Mouse (Mus musculus) liver, adult (tissue): Measurements from ENCODE around the gene Emcn.

Source experiments
- GATA4 ChIP-seq: IDR thresholded peaks from 2 replicates; pipeline ENCODE4 v1.6.1; 2014; ENCODE audit warnings: mild to moderate bottlenecking, low read length; ENCODE audit not compliant: insufficient replicate concordance

Emcn gene

DNA sequence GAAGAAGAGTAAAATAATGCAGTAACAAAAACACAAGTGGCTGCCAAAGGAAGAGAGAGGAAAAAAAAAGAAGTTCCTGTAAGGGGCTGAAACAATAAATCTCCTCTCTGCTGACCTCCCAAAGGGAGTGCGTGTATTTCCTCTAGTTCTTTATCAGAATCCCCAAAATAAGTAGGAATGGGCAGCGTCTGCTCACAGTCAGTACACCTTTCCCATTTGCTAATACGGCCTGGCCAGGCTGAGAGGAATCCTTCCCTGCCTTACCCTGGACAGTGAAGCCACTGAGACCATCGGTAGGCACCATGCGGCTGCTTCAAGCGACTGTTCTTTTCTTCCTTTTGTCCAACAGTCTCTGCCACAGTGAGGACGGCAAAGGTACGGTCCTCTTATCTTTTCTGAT is at the start of gene Emcn:
Gene Emcn, plus strand, starts transcription at position 130 of the 400 bp plus-strand sequence.
- TF ChIP-seq GATA4 = no peak

DNA sequence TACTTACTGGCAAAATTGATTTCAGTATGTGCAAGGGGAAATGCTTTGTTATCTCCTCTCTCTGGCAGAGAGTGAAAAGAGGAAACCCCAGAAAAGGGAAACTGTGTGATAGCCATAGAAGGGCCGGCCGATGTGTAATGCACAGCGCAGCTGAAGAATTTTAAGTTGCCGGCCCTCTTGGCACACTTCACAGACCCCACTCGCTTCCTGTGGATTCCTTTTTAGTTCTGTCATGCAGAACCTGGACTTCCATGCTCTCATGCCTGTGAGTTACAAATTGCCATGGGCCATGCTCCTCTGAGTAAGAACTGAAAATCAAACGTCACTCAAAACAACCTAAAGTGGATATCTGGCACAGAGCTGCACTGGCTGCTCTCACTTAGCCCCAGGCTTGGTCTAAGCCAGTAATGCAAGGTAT is 47.7 kb upstream of the Emcn start:
- TF ChIP-seq GATA4 = peak; percentile 93; the same call in 1 of the 2 replicates

DNA sequence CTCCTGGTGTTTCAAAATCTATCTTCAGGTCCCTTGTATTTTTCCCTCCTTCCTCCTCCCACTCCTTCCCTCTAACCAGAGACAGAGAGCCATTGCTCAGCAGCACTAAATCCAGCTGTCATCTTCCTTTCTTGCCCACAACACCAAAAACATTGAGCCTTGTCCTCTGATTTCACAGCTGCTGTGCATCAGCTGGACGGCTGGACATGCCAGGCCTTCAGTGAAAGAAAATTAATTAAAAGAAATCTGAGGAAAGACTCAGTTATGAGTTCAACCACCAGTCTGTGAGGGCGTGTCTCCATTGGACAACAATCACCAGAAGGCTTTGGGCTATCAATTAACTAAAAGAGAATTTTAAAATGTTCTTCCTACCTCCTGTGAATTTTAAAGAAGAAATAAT is 42.6 kb upstream of the Emcn start:
- TF ChIP-seq GATA4 = no peak

DNA sequence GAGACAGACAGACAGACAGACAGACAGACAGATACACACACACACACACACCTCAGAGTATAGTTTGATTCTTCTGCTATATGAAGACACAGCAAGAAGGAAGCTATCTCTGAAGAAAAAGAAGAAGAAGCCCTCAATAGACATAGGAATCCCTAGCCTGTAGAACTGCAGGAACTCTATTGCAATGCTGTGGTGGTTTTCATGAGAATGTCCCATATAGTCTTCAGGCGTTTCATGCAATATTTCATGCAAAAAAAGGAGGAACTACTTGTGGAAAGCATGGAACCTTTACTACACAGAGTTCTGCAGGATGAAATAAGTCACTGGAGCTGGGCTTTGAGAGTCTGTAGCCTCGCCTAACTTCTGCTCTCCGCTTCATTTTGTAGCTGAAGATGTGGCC is 40.7 kb upstream of the Emcn start:
- TF ChIP-seq GATA4 = no peak

DNA sequence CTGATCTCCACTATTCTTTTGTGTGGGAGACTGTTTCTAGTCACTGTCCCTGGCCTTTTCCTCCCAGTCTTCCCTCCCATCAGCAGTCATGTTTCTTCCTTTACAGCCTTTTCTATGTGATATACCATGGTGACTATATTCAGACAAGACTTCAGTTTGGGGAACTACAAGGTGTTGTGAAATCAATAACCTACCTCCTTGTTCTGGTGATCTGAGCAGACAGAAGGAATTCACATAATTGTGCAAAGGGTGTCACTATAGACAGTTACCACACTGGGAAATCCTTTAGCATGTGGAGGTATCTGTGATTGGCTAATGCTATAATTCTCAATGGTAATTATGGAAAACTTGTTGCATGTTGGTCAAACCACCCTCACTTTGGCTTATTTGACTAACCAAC is 39.7 kb upstream of the Emcn start:
- no peak for TF ChIP-seq GATA4

DNA sequence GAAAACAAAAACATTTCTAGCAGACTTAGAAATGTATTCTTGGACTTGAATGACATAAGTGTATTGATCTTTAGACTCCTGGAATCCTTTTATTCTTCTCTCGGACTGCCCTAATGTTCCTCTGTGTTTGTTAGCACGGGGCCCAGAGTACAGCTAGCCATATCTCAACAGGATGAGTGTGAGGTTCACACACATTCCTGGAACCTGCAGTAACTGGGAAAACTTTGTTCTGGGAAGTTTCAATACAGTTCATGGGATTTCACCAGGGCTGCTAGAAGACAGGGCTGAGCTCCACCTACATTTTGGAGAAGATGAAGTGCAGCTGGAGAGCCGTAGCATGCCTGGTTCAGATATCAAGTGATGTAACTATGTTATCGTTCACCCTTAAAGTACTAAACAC is 38.1 kb upstream of the Emcn start:
- TF ChIP-seq GATA4 = no peak

DNA sequence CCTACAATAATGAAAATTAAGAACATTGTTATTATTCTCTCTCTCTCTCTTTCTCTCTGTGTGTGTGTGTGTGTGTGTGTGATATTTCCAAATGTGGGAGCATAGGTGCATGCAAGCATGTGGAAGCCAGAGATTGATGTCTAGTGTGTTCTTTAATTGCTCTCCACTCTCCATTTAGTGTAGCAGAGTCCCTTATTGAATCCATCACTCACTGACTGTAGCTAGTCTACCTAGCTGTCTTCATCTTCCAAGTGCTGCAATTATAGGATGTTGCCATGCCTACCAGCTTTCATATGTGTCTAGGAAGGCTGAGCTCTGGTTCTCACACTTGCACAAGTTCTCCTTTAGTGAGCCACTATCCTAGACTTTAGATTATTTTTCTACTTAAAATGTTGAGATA is 30.9 kb upstream of the Emcn start:
- TF ChIP-seq GATA4 = no peak

DNA sequence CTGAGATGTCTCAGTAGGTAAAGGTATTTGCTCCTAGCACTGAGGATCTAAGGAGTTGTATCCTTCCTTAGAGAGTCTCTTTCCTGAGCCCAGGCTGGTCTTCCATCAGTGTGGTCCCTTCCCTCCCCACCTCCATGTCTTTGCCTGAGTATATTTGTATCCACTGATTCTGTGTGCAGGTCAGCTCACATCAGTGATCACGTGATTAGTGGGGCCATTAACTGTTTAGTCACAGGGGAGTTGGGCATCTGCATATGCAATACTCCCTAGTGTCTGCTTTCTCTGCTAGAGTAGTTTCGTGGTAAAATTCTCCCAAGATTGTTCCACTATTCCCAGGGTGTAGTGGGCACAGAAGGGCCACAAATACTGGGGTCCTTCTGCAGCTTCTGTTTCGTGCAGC is 28.3 kb upstream of the Emcn start:
- TF ChIP-seq GATA4 = no peak

DNA sequence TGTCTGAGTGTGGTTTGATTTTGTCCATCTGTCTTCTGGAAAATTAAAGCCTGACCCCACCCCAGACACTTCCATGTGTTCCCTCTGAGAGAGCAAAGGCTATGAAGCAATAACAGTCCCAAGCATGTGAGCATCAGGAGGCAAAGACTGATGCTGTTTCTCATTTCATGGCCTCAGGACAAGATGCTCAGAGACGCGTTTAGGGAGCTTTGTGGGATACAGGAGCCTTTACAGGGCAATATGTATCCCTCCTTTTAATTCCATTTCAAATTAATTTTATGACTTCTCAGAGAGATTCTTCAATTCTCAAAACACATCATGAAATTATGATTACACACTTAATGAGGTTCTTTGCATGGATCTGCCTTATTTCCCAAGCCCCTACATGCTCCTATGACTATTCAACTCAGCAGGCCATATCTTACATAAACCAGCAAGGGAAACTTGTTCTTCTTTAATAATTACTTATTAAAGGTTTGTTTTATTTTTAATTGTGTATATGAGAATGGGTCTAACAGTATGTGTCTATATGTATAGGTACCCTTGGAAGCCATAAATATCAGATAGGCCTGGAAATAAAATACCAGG is 27.0 kb upstream of the Emcn start:
- TF ChIP-seq GATA4 = no peak

DNA sequence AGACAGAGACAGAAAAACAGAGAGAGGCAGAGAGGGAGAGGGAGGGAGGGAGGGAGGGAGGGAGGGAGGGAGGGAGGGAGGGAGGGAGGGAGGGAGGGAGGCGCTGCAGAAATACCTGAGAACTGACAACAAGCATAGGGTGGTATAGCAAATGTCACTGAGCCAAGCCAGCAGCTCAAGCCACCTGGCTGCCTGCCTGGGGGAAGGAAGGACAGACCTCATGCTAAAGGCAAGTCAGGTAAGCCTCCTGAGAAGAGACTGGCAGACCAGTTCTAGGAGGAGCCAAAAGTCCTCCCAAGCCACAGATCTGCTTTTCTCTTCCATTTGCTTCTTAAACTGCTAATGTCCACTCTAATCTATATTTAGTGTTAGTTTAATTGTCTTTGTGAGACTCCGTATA is 22.5 kb upstream of the Emcn start:
- no peak for TF ChIP-seq GATA4

DNA sequence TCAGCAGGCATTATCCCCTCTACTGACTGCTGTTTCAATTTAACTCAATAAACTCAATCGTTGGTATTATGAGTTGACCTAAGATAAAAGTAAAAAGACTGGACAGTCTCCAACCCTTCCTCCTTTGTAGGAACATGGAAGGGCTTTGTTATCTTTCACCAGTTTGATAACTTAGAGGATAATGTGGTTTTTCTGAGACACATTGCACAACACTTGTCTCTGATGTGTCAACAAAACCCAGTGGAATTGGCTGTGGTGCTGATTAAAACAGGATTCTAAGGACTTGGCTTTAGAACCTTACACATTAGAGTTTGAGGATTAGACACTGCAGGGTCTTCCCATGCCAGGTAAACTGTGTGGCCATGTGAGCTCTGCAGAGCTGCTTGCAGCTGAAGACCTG is 20.9 kb upstream of the Emcn start:
- TF ChIP-seq GATA4 = no peak

DNA sequence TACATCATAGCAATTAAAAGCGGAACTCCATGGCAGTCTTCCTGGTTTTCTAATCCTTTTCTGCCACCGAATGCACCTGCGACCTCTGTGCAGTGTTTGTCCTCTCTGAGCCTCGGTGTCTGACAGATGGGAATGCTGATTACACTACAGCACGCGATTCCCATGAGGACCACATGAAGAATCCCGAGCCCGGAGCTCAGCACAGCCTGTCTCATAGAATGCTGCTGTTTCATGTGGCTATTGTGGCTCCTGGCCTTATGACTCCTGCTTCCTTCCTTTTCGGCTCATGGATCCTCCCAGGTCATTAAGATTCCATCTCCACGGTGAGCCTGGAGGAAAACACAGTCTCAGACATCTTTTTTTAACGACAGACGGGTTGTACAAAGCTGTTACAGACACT is 18.6 kb upstream of the Emcn start:
- no peak for TF ChIP-seq GATA4

DNA sequence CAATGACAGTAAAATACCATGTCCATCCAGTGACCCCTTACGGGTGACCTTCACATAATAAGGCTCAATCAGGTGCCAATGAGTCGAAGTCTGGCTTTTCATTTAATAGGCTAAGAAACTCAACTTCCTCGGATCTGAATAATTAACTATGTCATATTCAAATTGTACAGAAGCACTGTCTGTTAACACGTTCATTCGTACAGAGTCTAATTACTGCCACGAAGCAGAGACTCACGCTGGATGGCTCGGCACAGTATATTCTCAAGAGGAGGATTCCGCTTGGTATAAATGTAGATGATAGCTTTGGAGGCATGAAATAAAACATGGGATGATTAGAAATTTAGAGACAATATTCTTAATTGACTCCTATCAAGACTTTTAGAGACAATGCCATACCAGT is 11.0 kb upstream of the Emcn start:
- no peak for TF ChIP-seq GATA4

DNA sequence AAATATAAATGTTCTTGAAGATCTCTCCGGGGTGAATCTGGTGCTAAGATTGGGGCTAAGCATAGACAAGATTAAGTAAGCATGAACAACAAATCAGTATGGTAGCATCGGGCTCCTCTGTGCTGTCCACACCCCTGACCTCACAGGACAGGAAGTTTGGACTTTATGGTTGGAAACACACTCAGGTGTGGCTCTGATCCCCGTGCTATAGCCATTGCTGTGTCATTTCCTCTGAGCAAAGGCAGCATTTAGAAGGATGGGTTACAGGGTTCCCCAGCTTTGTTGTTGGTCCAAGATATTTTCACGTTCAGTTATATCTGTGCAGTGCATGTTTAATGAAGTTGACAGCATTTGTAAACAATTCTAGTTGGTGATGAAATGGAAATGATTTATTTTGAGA is 9.9 kb upstream of the Emcn start:
- no peak for TF ChIP-seq GATA4

DNA sequence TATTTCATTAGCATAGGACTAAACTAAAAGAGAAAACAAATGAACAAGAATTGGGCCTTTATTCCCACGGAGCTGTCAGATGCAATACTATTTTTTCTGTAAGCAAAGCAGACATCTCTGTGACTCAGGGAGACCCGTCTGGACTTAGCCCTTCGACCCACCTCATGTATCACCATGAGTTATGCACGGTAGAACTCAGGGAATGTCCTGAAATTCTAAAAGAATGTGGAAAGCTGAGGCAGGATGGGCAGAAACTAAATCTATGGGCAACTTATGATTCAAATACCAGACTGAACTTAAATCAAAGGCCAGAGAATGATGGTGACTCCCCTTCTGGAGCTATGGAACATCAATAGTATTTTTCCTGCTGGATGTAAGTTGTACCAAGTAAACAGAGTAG is 8.3 kb upstream of the Emcn start:
- TF ChIP-seq GATA4 = no peak

DNA sequence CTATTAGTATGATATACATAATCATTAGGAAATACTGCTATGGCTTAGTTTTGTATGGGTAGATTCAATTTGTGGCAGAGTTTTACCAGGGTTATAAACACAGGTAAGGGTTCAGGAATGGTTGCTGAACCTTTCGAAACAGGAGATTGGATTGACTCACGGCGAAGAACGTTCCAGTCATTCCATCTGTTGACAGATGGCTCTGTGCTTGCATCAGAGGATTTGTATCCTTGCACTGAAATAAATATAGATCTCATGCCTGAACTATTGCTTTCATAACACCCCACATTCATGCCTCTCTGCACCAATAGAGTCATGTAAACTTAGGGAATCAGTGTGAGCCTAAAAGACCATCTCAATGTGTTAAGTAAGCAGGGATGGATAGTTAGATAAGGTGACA is 4.9 kb upstream of the Emcn start:
- no peak for TF ChIP-seq GATA4

DNA sequence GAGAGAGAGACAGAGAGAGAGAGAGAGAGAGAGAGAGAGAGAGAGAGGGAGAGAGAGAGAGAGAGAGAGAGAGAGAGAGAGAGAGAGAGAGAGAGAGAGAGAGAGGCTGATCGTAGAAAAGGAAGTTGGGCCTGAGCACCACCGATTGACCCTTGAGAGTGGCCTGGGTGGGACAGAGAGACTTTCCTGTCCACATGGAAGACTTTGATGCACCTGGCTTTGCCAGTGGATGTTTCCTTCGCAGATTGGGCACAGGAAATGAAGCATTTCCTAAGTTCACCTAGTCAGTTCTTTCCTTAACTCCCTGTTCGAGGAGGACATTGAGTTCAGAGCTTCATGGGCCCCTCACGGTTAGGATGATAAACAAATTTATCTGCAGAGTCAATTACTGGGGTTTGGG is 2.6 kb downstream of the Emcn start:
- no peak for TF ChIP-seq GATA4

DNA sequence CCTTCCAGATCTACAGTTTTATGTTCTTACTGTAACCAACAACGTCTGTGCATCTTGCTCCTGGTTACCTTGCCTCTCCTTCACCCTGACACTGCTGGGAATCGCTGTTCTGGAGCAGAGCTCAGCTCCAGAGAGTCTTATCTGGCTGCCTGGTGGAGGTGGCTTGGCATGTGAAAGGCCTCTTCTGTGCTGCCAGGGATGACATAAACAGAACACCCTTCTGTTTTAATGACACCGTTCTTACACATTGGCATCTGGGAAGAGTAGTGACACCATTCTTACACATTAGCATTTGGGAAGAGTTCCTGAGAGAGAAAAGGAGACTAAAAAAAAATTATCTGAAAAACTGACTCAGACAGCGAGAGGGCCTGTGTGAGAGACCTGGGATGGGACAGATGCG is 11.0 kb downstream of the Emcn start:
- TF ChIP-seq GATA4 = no peak
